Mouse (Mus musculus): ENCODE results near the gene Elp6. TPM values are rescaled to one million over a fixed set of nuclear protein-coding genes. Genes with fewer than 3 reads are reported as not detected.

Gene Elp6
- polyA plus RNA-seq, 1 experiment from 2014 or later: 25.5 TPM

DNA sequence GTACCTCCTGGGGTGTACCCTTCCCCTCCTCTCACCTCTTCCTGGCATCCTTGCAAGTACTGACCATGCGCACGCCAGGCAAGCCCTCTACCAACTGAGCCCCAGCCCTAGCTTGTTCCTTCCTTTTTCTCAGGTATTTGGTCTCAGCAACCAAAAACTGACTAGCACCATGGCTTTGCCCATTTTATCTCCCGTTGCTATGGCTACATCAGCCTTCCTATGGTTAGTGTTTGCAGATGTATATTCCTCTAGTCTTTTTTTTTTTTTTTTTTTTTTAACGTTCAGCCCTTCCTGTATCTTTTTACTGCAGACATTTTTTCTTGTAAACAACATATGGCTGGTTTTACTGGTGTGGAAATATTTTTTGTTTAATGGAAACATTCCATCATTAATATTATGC, 31.5 kb upstream of the Elp6 start:
- no peak for ATAC-seq (ENCODE audit: insufficient number of reproducible peaks, insufficient read depth, low FRiP score, low read depth)

DNA sequence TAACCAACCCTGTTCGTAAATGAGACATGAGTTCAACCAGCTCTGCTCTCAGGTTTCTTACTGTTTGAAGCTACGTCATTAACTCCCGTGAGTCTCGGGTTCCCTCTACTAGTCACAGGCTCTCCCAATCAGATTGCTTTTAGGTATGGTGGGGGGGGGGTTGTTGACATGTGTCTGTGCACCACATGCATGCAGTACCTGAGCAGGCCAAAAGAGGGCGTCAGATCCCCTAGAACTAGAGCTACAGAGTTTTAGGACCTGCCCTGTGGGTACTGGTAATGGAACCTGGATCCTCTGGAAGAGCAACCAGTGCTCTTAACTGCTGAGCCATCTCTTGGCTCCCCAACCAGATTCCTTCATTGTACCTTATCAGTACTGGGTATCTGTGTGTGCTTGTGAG, 29.1 kb upstream of the Elp6 start:
- no peak for ATAC-seq (ENCODE audit: insufficient number of reproducible peaks, insufficient read depth, low FRiP score, low read depth)
- 65% methylated on average over 5 of the region's 5 CpGs for WGBS

More for the DNA sequence above, 31.5 kb upstream of the Elp6 start:
- no peak overlapping the region for H3K9ac ChIP-seq (replicated peaks; ENCODE audit: low read depth, low read length)
- H3K4me3 ChIP-seq (ENCODE audit: low read depth, low read length): no peak overlapping the region
- no peak overlapping the region for H3K4me2 ChIP-seq (replicated peaks; ENCODE audit: low read depth, low read length)
- no peaks in the 10 kb centered on the region for H3K36me3 ChIP-seq (ENCODE audit: control insufficient read depth, insufficient read depth, low read length)
- H3K9me3 ChIP-seq (ENCODE audit: control insufficient read depth, low read depth, low read length): no peaks in the 10 kb centered on the region
- H3K27ac ChIP-seq (ENCODE audit: low read length): no peak overlapping the region
- H3K4me1 ChIP-seq (ENCODE audit: control insufficient read depth, insufficient read depth, low read length): no peaks in the 10 kb centered on the region
- 63% methylated on average over 4 of the region's 4 CpGs for WGBS
- no peaks in the 10 kb centered on the region for H3K27me3 ChIP-seq (ENCODE audit: control insufficient read depth, insufficient read depth, low read length)

GRCm38 (mm10) chr9:110277431-110277881, 27.5 kb upstream of the Elp6 start:
- Histone ChIP-seq H3K4me1 (ENCODE audit: control insufficient read depth, insufficient read depth, low read length) (no peaks in the 10 kb centered on the region), H3K36me3 (ENCODE audit: control insufficient read depth, insufficient read depth, low read length) (no peaks in the 10 kb centered on the region), H3K4me2 (replicated peaks; ENCODE audit: low read depth, low read length) (no peak overlapping the region), H3K9me3 (ENCODE audit: control insufficient read depth, low read depth, low read length) (no peaks in the 10 kb centered on the region), H3K27ac (ENCODE audit: low read length) (no peak overlapping the region), H3K27me3 (ENCODE audit: control insufficient read depth, insufficient read depth, low read length) (no peaks in the 10 kb centered on the region), H3K9ac (replicated peaks; ENCODE audit: low read depth, low read length) (no peak overlapping the region), H3K4me3 (ENCODE audit: low read depth, low read length) (no peak overlapping the region)
- WGBS: 56% methylated on average over 8 of the region's 8 CpGs
- ATAC-seq (ENCODE audit: insufficient number of reproducible peaks, insufficient read depth, low FRiP score, low read depth): no peak

More for the DNA sequence above, 29.1 kb upstream of the Elp6 start:
- Histone ChIP-seq H3K4me2 (replicated peaks; ENCODE audit: low read depth, low read length) (no peak overlapping the region), H3K9me3 (ENCODE audit: control insufficient read depth, low read depth, low read length) (no peaks in the 10 kb centered on the region), H3K4me1 (ENCODE audit: control insufficient read depth, insufficient read depth, low read length) (no peaks in the 10 kb centered on the region), H3K4me3 (ENCODE audit: low read depth, low read length) (no peak overlapping the region), H3K36me3 (ENCODE audit: control insufficient read depth, insufficient read depth, low read length) (no peaks in the 10 kb centered on the region), H3K9ac (replicated peaks; ENCODE audit: low read depth, low read length) (no peak overlapping the region), H3K27me3 (ENCODE audit: control insufficient read depth, insufficient read depth, low read length) (no peaks in the 10 kb centered on the region), H3K27ac (ENCODE audit: low read length) (no peak overlapping the region)

DNA sequence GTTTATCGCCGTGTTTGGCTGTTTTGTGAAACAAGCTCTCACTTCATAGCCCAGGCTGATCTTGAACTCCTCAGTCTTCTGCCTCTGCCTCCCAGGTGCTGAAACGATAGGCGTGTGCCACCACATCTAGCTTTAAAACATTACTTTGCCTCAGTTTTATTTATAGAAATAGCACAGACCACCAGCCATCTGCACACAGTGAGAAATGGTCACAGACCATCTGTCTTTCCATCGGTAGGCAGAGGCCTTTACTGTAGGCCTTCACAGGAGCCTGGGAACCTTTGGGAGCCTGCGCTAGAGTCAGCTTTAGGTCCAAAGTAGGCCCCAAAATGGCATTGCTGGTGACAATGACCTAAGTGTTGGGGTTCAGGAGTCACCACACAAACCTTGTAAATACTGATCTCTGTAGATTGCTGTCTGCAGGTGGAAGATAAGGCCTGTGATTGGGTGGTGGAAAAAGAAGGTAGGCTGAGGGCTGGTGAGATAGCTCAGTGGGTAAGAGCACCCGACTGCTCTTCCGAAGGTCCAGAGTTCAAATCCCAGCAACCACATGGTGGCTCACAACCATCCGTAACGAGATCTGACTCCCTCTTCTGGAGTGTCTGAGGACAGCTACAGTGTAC, 20.8 kb upstream of the Elp6 start:
- H3K36me3 ChIP-seq (ENCODE audit: control insufficient read depth, insufficient read depth, low read length): no peaks in the 10 kb centered on the region
- WGBS: 94% methylated on average over 8 of the region's 10 CpGs
- no peak overlapping the region for H3K9ac ChIP-seq (replicated peaks; ENCODE audit: low read depth, low read length)
- H3K27me3 ChIP-seq (ENCODE audit: control insufficient read depth, insufficient read depth, low read length): no peaks in the 10 kb centered on the region
- no peaks in the 10 kb centered on the region for H3K4me1 ChIP-seq (ENCODE audit: control insufficient read depth, insufficient read depth, low read length)
- no peak overlapping the region for H3K4me3 ChIP-seq (ENCODE audit: low read depth, low read length)
- H3K4me2 ChIP-seq (replicated peaks; ENCODE audit: low read depth, low read length): no peak overlapping the region
- H3K9me3 ChIP-seq (ENCODE audit: control insufficient read depth, low read depth, low read length): no peaks in the 10 kb centered on the region
- no peak for ATAC-seq (ENCODE audit: insufficient number of reproducible peaks, insufficient read depth, low FRiP score, low read depth)
- no peak overlapping the region for H3K27ac ChIP-seq (ENCODE audit: low read length)

DNA sequence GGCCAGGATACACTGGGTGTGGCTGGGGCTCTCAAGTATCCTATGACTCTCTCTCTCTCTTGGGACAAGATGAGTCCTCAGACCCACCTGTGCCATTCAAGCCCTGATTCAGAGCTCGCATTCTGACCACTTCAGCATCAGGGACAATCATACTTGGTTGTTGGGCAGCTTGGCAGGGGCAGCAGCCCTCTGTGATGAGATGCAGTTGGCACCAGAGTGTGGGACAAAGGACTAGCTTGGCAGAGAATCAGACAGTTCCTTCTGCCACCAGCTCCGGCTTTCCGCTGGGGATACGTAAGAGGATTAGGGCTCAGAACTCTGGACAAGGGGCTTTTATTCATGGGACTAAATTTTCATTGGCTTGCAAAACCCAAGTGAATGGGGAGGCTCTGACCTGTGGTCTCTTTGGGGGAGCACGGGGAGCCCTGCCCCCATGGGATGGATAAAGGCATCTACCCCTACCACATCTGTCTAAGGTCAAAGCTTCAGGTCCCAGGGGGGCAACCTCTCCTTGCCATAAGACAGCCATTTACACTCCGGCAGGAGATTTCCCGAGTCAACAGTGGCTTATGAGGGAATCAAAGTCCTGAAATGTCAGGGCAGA, 17.6 kb upstream of the Elp6 start:
- Histone ChIP-seq H3K4me2 (replicated peaks; ENCODE audit: low read depth, low read length) (no peak overlapping the region), H3K27ac (ENCODE audit: low read length) (no peak overlapping the region), H3K4me1 (ENCODE audit: control insufficient read depth, insufficient read depth, low read length) (no peaks in the 10 kb centered on the region), H3K9me3 (ENCODE audit: control insufficient read depth, low read depth, low read length) (no peaks in the 10 kb centered on the region), H3K27me3 (ENCODE audit: control insufficient read depth, insufficient read depth, low read length) (no peaks in the 10 kb centered on the region), H3K9ac (replicated peaks; ENCODE audit: low read depth, low read length) (no peak overlapping the region), H3K4me3 (ENCODE audit: low read depth, low read length) (no peak overlapping the region), H3K36me3 (ENCODE audit: control insufficient read depth, insufficient read depth, low read length) (no peaks in the 10 kb centered on the region)
- ATAC-seq (ENCODE audit: insufficient number of reproducible peaks, insufficient read depth, low FRiP score, low read depth): no peak
- 82% methylated on average over 7 of the region's 7 CpGs for whole genome bisulfite sequencing

DNA sequence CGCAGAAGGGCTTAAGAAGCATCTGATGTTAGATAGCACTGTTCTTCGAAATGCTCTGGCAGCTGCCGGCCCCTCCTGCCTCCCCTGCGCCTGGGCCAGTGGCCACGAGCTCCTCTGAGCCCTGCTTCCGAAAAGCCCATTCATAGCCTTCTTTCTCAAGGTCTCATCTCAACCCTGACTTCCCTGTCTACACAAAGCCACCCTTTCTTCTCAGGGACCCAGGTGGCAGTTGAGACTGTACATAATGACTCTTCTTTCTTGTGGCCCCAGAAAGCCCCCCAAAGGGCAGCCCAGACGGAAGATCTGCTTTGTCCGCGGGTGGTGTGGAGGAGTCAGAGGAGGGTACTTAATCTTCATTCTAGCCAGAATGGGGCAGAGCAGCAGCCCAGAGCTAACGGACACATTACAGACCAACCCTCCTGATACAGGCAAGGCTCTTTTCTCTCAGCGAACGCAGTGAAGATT, 11.7 kb upstream of the Elp6 start:
- H3K9ac ChIP-seq (replicated peaks; ENCODE audit: low read depth, low read length): no peak overlapping the region
- no peak overlapping the region for H3K4me3 ChIP-seq (ENCODE audit: low read depth, low read length)
- no peaks in the 10 kb centered on the region for H3K9me3 ChIP-seq (ENCODE audit: control insufficient read depth, low read depth, low read length)
- no peak overlapping the region for H3K27ac ChIP-seq (ENCODE audit: low read length)
- H3K4me2 ChIP-seq (replicated peaks; ENCODE audit: low read depth, low read length): no peak overlapping the region
- no peaks in the 10 kb centered on the region for H3K27me3 ChIP-seq (ENCODE audit: control insufficient read depth, insufficient read depth, low read length)
- H3K4me1 ChIP-seq (ENCODE audit: control insufficient read depth, insufficient read depth, low read length): no peaks in the 10 kb centered on the region
- 67% methylated on average over 12 of the region's 12 CpGs for WGBS
- ATAC-seq (ENCODE audit: insufficient number of reproducible peaks, insufficient read depth, low FRiP score, low read depth): no peak
- no peaks in the 10 kb centered on the region for H3K36me3 ChIP-seq (ENCODE audit: control insufficient read depth, insufficient read depth, low read length)

GRCm38 (mm10) chr9:110293873-110294415, 11.0 kb upstream of the Elp6 start:
- Histone ChIP-seq H3K27me3 (ENCODE audit: control insufficient read depth, insufficient read depth, low read length) (no peaks in the 10 kb centered on the region), H3K4me3 (ENCODE audit: low read depth, low read length) (no peak overlapping the region), H3K4me1 (ENCODE audit: control insufficient read depth, insufficient read depth, low read length) (no peaks in the 10 kb centered on the region), H3K4me2 (replicated peaks; ENCODE audit: low read depth, low read length) (no peak overlapping the region), H3K9ac (replicated peaks; ENCODE audit: low read depth, low read length) (no peak overlapping the region), H3K27ac (ENCODE audit: low read length) (no peak overlapping the region), H3K36me3 (ENCODE audit: control insufficient read depth, insufficient read depth, low read length) (no peaks in the 10 kb centered on the region), H3K9me3 (ENCODE audit: control insufficient read depth, low read depth, low read length) (no peaks in the 10 kb centered on the region)
- 84% methylated on average over 13 of the region's 13 CpGs for WGBS
- no peak for ATAC-seq (ENCODE audit: insufficient number of reproducible peaks, insufficient read depth, low FRiP score, low read depth)

- Histone ChIP-seq H3K27me3 (ENCODE audit: control insufficient read depth, insufficient read depth, low read length) (no peaks in the 10 kb centered on the region), H3K9me3 (ENCODE audit: control insufficient read depth, low read depth, low read length) (no peaks in the 10 kb centered on the region), H3K9ac (replicated peaks; ENCODE audit: low read depth, low read length) (no peak overlapping the region), H3K4me2 (replicated peaks; ENCODE audit: low read depth, low read length) (no peak overlapping the region), H3K27ac (ENCODE audit: low read length) (no peak overlapping the region), H3K4me1 (ENCODE audit: control insufficient read depth, insufficient read depth, low read length) (no peaks in the 10 kb centered on the region), H3K4me3 (ENCODE audit: low read depth, low read length) (no peak overlapping the region), H3K36me3 (ENCODE audit: control insufficient read depth, insufficient read depth, low read length) (no peaks in the 10 kb centered on the region)
- no peak for ATAC-seq (ENCODE audit: insufficient number of reproducible peaks, insufficient read depth, low FRiP score, low read depth)
- 52% methylated on average over 3 of the region's 3 CpGs for WGBS
Measured at GRCm38 (mm10) chr9:110294786-110295185, 10.2 kb upstream of the Elp6 start.
